Mouse (Mus musculus) lung, adult 2 months (tissue): ENCODE measurements around the gene Galns. TPM values are rescaled to one million over a fixed set of nuclear protein-coding genes. Genes with fewer than 3 reads are reported as not detected.
A peak's percentile ranks its signal among the peaks of the same experiment; 100 is the strongest.

Experiments
- DNase-seq: peaks from one replicate; pipeline ENCODE4 v3.0.0; 2022
- H3K4me1 ChIP-seq: fragments of 200-500 bp; 2 replicates; pipeline ENCODE4 v1.6.1; 2011; ENCODE audit warnings: low read length; ENCODE audit not compliant: control insufficient read depth, insufficient read depth
- H3K4me3 ChIP-seq: fragments of 200-500 bp; replicated peaks from 2 replicates; pipeline ENCODE3; 2011; ENCODE audit warnings: low read depth, mild to moderate bottlenecking, control low read depth, low read length; ENCODE audit errors: extremely low read depth
- CTCF ChIP-seq: fragments of 200-500 bp; IDR thresholded peaks from 2 replicates; pipeline ENCODE4 v1.5.1; 2011; ENCODE audit warnings: mild to moderate bottlenecking, low read length, control low read depth; ENCODE audit not compliant: insufficient read depth
- POLR2A ChIP-seq: fragments of 200-500 bp; IDR thresholded peaks from 2 replicates; pipeline ENCODE4 v1.6.1; 2011; ENCODE audit warnings: low read depth, mild to moderate bottlenecking, control low read depth, low read length, borderline replicate concordance; ENCODE audit errors: extremely low read depth
- WGBS: fragments of 180-500 bp; shearing (Covaris S2); methylation state at CpG from one replicate; pipeline ENCODE4 v1.1.7; 2018; 5-methylcytosine and 5-hydroxymethylcytosine counted together
- polyA plus RNA-seq: library from polyadenylated mRNA; depleted of rRNA; stranded (reverse); fragments of >200 nt; gene quantifications from 2 replicates; pipeline ENCODE4 v1.2.3, GENCODE M21; 2012

Galns gene
- polyA plus RNA-seq, 1 experiment = 14.9 TPM

GRCm38 (mm10) chr8:122548891-122549439 is 62.3 kb downstream of the Galns start:
- DNase-seq = no peak
- Histone ChIP-seq H3K4me3 (no peak overlapping the region), H3K4me1 (peaks cover 32% of the 10 kb centered on the region)
- WGBS = 47% methylated on average over 3 of the region's 3 CpGs
- TF ChIP-seq CTCF = no peak
- no peak for TF ChIP-seq POLR2A

- WGBS = 37% methylated on average over 13 of the region's 13 CpGs
- Histone ChIP-seq H3K4me1 (peaks cover 32% of the 10 kb centered on the region), H3K4me3 (no peak overlapping the region)
- no peak for TF ChIP-seq POLR2A
- no peak for TF ChIP-seq CTCF
- no peak for DNase-seq
Observed at GRCm38 (mm10) chr8:122548331-122548730, 62.9 kb downstream of the Galns start.

DNA sequence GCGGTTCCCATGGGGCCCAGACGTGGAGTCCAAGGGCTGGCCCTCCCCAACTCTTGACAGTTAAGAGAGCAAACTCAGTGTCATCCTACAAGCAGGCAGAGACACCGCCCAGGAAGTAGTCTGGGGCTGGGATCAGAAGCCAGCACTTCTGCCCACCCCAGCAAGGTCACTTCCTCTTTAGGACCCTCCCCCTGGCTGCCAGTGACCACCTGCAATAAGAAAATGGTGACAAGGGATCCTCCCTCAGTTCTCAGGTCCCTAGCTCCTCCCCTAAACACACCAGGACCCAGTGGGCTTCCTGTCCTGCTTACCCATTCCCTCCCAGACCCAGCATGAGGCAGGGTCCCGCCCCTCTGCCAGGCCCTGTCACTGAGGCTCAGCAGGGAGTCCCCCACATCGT is 63.4 kb downstream of the Galns start:
- WGBS = 28% methylated on average over 5 of the region's 5 CpGs
- TF ChIP-seq POLR2A (0 out of 2 replicates have a peak, but pooled peaks have one; percentile 16), CTCF (no peak)
- H3K4me3 ChIP-seq = no peak overlapping the region
- no peak for DNase-seq
- peaks cover 32% of the 10 kb centered on the region for H3K4me1 ChIP-seq

- Histone ChIP-seq H3K4me3 (no peak overlapping the region), H3K4me1 (peaks cover 32% of the 10 kb centered on the region)
- DNase-seq = peak; percentile 66
- TF ChIP-seq CTCF (no peak), POLR2A (no peak)
- WGBS = 19% methylated on average over 24 of the region's 24 CpGs
Observed at GRCm38 (mm10) chr8:122546811-122547453, 64.3 kb downstream of the Galns start.

DNA sequence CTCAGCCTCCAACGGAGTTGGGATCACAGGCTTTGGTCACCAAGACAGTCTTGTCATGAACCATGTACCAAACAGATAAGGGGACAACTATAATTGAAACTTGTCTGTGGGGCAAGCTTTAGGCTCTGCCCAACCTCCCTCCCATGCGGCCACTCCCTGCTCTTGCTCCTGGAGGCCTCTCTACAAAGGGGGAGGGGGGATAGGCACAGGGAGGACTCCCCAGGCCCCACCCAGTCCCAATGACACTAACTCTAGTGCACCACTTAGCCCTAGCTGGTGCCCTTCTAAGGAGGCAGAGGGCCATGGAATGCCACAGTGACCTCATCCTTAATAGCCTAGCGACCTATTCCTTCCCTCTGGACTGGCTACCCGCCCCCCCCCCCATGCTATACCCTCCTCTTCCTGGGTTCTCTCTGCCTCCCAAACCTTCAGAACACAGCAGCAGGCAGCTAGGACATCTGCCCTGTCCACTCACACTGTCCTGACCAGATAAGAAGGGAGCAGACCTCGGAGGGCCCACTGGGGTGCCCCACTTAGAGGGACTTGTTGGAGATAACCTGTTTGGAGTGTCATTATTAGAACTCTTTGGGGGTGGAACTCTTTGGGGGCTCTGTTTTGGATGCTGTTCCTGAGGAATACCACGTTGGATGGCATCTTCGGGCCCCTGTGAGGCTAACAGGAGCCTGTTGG is 65.1 kb downstream of the Galns start:
- 62% methylated on average over 6 of the region's 7 CpGs for WGBS
- Histone ChIP-seq H3K4me3 (no peak overlapping the region), H3K4me1 (peaks cover 32% of the 10 kb centered on the region)
- TF ChIP-seq POLR2A (no peak), CTCF (no peak)
- DNase-seq = peak; percentile 49

DNA sequence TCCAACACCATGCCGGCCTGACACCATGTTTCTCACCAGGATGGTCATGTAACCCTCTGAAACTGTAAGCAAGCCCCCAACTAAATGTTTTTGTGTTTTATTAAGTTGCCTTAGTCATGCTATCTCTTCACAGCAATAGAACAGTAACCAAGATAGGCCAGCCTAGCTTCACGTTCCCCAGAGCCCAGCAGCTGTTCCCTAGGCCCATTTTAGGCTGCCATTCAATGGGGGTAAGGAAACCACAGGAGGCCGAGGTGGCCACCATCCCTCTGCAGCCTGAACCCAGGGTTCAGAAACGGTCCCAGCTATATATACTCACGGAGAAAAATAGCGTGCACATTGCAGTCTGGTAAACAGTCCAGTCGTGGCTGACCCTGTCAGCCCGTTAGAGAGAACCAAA is 67.1 kb downstream of the Galns start:
- no peak for TF ChIP-seq CTCF
- TF ChIP-seq POLR2A = no peak
- 85% methylated on average over 8 of the region's 8 CpGs for WGBS
- peaks cover 33% of the 10 kb centered on the region for H3K4me1 ChIP-seq
- no peak for DNase-seq
- no peak overlapping the region for H3K4me3 ChIP-seq

DNA sequence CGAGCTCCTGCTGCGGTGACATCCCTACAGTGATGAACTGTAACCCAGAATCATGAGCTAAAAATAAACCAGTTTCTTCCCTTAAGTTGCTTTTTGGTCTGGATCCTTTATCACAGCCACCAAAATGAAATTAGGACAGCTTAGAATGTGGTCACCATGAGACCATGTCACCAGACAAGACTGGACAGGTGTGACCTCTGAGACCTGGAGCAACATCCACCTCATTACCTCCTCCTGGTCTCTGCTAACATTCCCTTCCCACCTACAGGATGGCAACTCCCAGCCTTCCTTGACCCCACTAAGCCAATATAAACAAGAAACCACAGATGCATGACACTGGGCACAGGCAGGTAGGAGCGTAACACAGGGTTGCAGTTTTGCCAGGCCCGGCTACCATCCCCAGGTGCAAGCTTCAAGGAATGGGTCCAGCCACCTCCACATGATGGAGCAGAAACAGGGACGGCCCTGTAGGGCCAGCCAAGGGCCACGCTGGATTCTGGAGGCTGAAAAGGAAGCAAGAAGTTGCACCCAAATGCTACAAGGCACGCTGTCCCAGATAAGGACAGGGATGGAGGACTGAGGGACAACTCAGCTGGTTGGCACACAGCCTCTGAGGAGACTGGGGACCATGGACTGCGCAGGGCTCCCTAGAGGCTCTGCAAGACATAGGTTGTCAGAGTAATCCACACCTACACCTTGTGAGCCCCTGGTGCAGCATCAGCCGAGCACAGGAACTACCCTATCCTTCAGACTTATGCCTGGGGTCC is 72.8 kb downstream of the Galns start:
- DNase-seq = no peak
- H3K4me3 ChIP-seq = no peak overlapping the region
- H3K4me1 ChIP-seq = peaks cover 16% of the 10 kb centered on the region
- no peak for TF ChIP-seq POLR2A
- TF ChIP-seq CTCF = no peak
- 72% methylated on average over 9 of the region's 9 CpGs for WGBS

DNA sequence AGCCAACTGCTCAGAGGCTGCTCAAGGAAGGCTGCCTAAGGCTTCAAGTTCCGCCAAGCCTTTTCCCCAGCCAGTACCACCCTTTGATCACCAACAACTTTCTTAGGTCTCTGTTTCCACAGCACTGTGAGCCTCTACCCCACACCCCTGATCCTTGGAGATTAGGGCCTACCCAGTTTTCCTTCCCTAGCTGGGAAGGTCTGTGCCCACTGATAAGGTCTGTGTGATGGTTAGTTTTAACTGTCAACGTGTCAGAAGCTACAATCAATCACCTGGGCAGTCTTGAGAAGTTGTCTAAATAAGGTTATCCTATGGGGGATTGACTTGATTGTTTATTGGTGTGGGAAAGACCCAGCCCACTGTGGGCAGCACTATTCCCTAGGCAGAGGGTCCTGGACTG is 73.5 kb downstream of the Galns start:
- no peak for DNase-seq
- peaks cover 18% of the 10 kb centered on the region for H3K4me1 ChIP-seq
- TF ChIP-seq CTCF (no peak), POLR2A (no peak)
- WGBS = 32% methylated on average over 2 of the region's 2 CpGs
- H3K4me3 ChIP-seq = no peak overlapping the region

GRCm38 (mm10) chr8:122537033-122537432 is 74.2 kb downstream of the Galns start:
- TF ChIP-seq CTCF (no peak), POLR2A (0 out of 2 replicates have a peak, but pooled peaks have one; percentile 18)
- Histone ChIP-seq H3K4me1 (peaks cover 20% of the 10 kb centered on the region), H3K4me3 (no peak overlapping the region)
- DNase-seq = peak; percentile 85
- 27% methylated on average over 6 of the region's 6 CpGs for WGBS

- no peak overlapping the region for H3K4me3 ChIP-seq
- no peak for DNase-seq
- TF ChIP-seq CTCF = no peak
- TF ChIP-seq POLR2A = no peak
- peaks cover 22% of the 10 kb centered on the region for H3K4me1 ChIP-seq
- 42% methylated on average over 8 of the region's 8 CpGs for WGBS
Observed at GRCm38 (mm10) chr8:122531312-122531711, 80.0 kb downstream of the Galns start.
